14 mouse cellular contexts compared by ENCODE assay signal in genomic region chr2:33279758-33280157, GRCm38 (mm10).
"Had no signal": no experiment of that assay in that cellular context is flagged by ENCODE, and none has a peak within 500 bp of the region (broad histone marks: within the 10 kb centered on the region; RNA-seq: fewer than 3 reads in every experiment).

No protein-coding gene starts in this region.

- H3K27ac ChIP-seq: midbrain, embryonic 10.5 days; midbrain, embryonic 12.5 days; neural tube, embryonic 12.5 days; stomach, embryonic 15.5 days; stomach, postnatal 0 days had no signal

- H3K4me3 ChIP-seq: midbrain, embryonic 10.5 days; midbrain, embryonic 12.5 days; neural tube, embryonic 12.5 days; stomach, embryonic 15.5 days had no signal

- DNase-seq: lung, adult 18-20 months; lung, embryonic 14.5 days; lung, postnatal 10 days; midbrain, embryonic 14.5 days; right cerebral cortex, postnatal 14 days; thymus, adult 2 months; thymus, postnatal 14 days; thymus, postnatal 36 days had no signal

- ATAC-seq: midbrain, embryonic 16.5 days had no signal
